Comparison of ENCODE assay signal across 22 mouse cellular contexts in the genomic region with DNA sequence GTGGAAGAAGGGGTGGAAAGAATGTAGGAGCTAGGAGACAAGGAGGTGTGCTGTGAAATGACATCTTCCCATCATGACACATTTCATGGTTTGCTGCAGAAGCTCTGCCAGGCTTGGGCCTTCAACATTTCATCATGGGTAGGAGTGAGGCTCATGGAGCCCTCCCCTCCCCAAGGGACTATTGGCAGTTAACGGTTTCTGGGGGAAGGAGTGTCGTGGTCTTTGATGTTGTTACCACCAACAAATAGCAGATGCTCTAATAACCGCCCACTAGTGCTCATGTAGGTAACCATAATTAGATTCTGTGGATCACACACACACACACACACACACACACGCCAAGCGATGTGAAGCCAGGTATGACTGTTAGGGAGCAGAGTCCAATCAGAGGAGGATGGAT. TPM values are rescaled to one million over a fixed set of nuclear protein-coding genes. Genes with fewer than 3 reads are reported as not detected.
"Had no signal": no experiment of that assay in that cellular context is flagged by ENCODE, and none has a peak within 500 bp of the region (broad histone marks: within the 10 kb centered on the region; RNA-seq: fewer than 3 reads in every experiment).

A gene (minus strand): TSS at position 302 of the 400 bp plus-strand sequence.

- H3K4me3 ChIP-seq: limb, embryonic 13.5 days; liver, embryonic 15.5 days; lung, embryonic 15.5 days; midbrain, embryonic 13.5 days; myocyte; neural tube, embryonic 15.5 days had no signal

- DNase-seq: kidney, adult 2 months; kidney, postnatal 36 days; layer of hippocampus, adult 9-11 months; layer of hippocampus, postnatal 36 days; left cerebral cortex, postnatal 4 days; lung, postnatal 14 days; retina, postnatal 1 day; right cerebral cortex, postnatal 4 days; spleen, adult 18-20 months; thymus, adult 18-20 months; thymus, postnatal 14 days had no signal

- H3K9ac ChIP-seq: limb, embryonic 13.5 days; liver, embryonic 15.5 days; lung, embryonic 15.5 days; midbrain, embryonic 13.5 days; neural tube, embryonic 15.5 days had no signal

- H3K27ac ChIP-seq: kidney, postnatal 0 days; limb, embryonic 13.5 days; liver, embryonic 15.5 days; lung, embryonic 15.5 days; midbrain, embryonic 13.5 days; neural tube, embryonic 15.5 days had no signal

- H3K36me3 ChIP-seq: limb, embryonic 13.5 days; liver, embryonic 15.5 days; lung, embryonic 15.5 days; midbrain, embryonic 13.5 days; neural tube, embryonic 15.5 days had no signal

- ATAC-seq: intestine, embryonic 16.5 days; midbrain, embryonic 13.5 days had no signal

- H3K27me3 ChIP-seq: limb, embryonic 13.5 days; liver, embryonic 15.5 days; lung, embryonic 15.5 days; midbrain, embryonic 13.5 days; neural tube, embryonic 15.5 days had no signal

- H3K9me3 ChIP-seq: limb, embryonic 13.5 days; liver, embryonic 15.5 days; lung, embryonic 15.5 days; midbrain, embryonic 13.5 days; neural tube, embryonic 15.5 days had no signal

- H3K4me1 ChIP-seq: limb, embryonic 13.5 days; liver, embryonic 15.5 days; lung, embryonic 15.5 days; midbrain, embryonic 13.5 days; neural tube, embryonic 15.5 days had no signal

- H3K4me2 ChIP-seq: limb, embryonic 13.5 days; liver, embryonic 15.5 days; lung, embryonic 15.5 days; midbrain, embryonic 13.5 days; neural tube, embryonic 15.5 days had no signal

RNA-seq across cellular contexts. Expression of the gene that starts here (rescaled TPM):
- total RNA-seq: layer of hippocampus, adult 18-20 months; layer of hippocampus, postnatal 36 days; left cerebral cortex, postnatal 4 days; midbrain, postnatal 0 days had no signal
- polyA plus RNA-seq: kidney, postnatal 0 days; midbrain, embryonic 13.5 days; midbrain, postnatal 0 days; myocyte; neural tube, embryonic 11.5 days had no signal
